Mouse (Mus musculus) layer of hippocampus, postnatal 36 days (tissue): Measurements from ENCODE around the gene Gulp1. TPM values are rescaled to one million over a fixed set of nuclear protein-coding genes. Genes with fewer than 3 reads are reported as not detected.

ENCODE experiments used
- DNase-seq, 2 experiments: peaks; one replicate each; pipeline ENCODE4 v3.0.0; 2022
- total RNA-seq, 2 experiments: library from RNA; stranded (reverse); gene quantifications; 2 replicates each; pipeline ENCODE4 v1.2.3; 2021

The Gulp1 gene
- total RNA-seq, 2 experiments from 2014 or later: 3.2 to 4.3 TPM

- no peak for DNase-seq
These were observed 189.9 kb downstream of the Gulp1 start for GRCm38 (mm10) chr1:44741256-44741655.

DNA sequence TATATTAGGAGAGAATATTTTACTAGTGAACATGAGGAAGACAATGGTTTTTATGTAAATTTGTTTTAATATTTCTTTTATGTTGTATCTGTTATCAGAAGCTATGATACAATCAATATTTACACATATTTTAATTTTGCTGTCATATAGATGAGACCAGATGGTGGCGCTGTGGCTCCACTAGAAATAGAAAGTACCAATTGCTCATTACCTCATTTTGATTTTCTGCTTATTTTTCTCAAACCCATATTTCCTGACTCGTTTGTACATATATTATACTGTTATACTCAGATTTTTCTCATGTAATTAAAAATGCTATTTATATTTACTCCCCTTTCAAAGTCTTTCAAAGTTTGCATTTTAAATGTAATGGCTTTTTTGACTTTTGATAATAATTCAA lies 194.4 kb downstream of the Gulp1 start:
- peak; percentile 5 to 47 for DNase-seq

- no peak for DNase-seq
These were observed 199.7 kb downstream of the Gulp1 start for GRCm38 (mm10) chr1:44750731-44751730.

- DNase-seq: no peak
These were observed 226.9 kb downstream of the Gulp1 start for GRCm38 (mm10) chr1:44778251-44778650.

GRCm38 (mm10) chr1:44803594-44804372 lies 252.5 kb downstream of the Gulp1 start:
- DNase-seq: no peak

DNA sequence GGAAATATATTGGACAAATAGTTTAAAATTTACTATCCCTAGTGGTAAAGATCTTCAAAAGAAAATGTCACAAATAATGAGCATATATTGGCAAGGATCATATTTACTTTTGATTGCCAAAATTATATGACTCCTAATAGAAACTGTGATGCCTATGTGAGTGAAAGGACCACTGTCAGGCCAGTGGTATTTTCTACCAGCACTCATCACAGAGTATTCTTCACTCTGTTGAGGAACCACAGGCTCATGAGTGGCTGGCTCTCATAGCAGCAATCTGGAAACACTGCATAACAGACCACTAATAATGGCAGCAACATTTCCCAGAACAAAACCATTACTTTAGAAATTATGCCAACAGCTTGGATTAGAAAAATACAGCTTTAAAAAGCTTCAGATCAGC lies 255.1 kb downstream of the Gulp1 start:
- no peak for DNase-seq

GRCm38 (mm10) chr1:44810336-44810735 lies 259.0 kb downstream of the Gulp1 start:
- no peak for DNase-seq

- DNase-seq: no peak
These were observed 282.6 kb downstream of the Gulp1 start for GRCm38 (mm10) chr1:44833934-44834333.
